Mouse (Mus musculus): ENCODE measurements around the gene Fam81b. TPM values are rescaled to one million over a fixed set of nuclear protein-coding genes. Genes with fewer than 3 reads are reported as not detected.

The Fam81b gene
- polyA plus RNA-seq, 1 experiment from 2014 or later: not detected

Other genes with a start within 250 kb of the Fam81b start
- not detected in 3 replicates for gene Gpr150, start 248.1 kb downstream of the Fam81b start, polyA plus RNA-seq (2018)
- gene Arsk, start 206.4 kb downstream of the Fam81b start, polyA plus RNA-seq (2018): 7.7 to 13.7 TPM (median 13.1 TPM) in 3 replicates
- 6.7 to 12.3 TPM (median 7.3 TPM) in 3 replicates for gene Ttc37, start 206.3 kb downstream of the Fam81b start, polyA plus RNA-seq (2018)
- gene Mctp1, start 79.5 kb upstream of the Fam81b start, polyA plus RNA-seq (2018): 13.5 to 23.3 TPM (median 20.2 TPM) in 3 replicates

Measured in macrophage (primary cell).